Mouse (Mus musculus): ENCODE measurements around the gene Cic. TPM values are rescaled to one million over a fixed set of nuclear protein-coding genes. Genes with fewer than 3 reads are reported as not detected.

The Cic gene
- total and polyA plus RNA-seq, 2 experiments from 2014 or later = 31.3 to 121 TPM

GRCm38 (mm10) chr7:25293191-25293739, 25.8 kb downstream of the Cic start:
- Histone ChIP-seq H3K9me3 (ENCODE audit: low read length) (no peaks in the 10 kb centered on the region), H3K4me2 (ENCODE audit: low read depth) (no peak overlapping the region), H3K4me3 (ENCODE audit: low read depth, low read length) (no peak overlapping the region), H3K4me1 (ENCODE audit: insufficient read depth) (peaks cover 8% of the 10 kb centered on the region; the same call in 1 of the 2 replicates), H3K9ac (no peak overlapping the region), H3K36me3 (ENCODE audit: insufficient read depth) (peaks cover 73% of the 10 kb centered on the region), H3K27ac (ENCODE audit: low read depth, low read length) (no peak overlapping the region), H3K27me3 (ENCODE audit: insufficient read depth, low read length) (no peaks in the 10 kb centered on the region)
- no peak for ATAC-seq
- no peak for DNase-seq
- 76% methylated on average over 10 of the region's 10 CpGs for WGBS
- TF ChIP-seq CTCF (IDR thresholded peaks at IDR 0.05; ENCODE audit: low read depth) = no peak

- DNase-seq = no peak
- peaks cover 61% of the 10 kb centered on the region for H3K36me3 ChIP-seq (ENCODE audit: insufficient read depth)
- no peaks in the 10 kb centered on the region for H3K27me3 ChIP-seq (ENCODE audit: insufficient read depth, low read length)
- peaks cover 8% of the 10 kb centered on the region; the same call in 1 of the 2 replicates for H3K4me1 ChIP-seq (ENCODE audit: insufficient read depth)
- H3K4me3 ChIP-seq (ENCODE audit: low read depth, low read length) = no peak overlapping the region
- 97% methylated on average over 4 of the region's 4 CpGs for WGBS
- H3K9me3 ChIP-seq (ENCODE audit: low read length) = no peaks in the 10 kb centered on the region
- no peak for ATAC-seq
- H3K27ac ChIP-seq (ENCODE audit: low read depth, low read length) = no peak overlapping the region
- H3K9ac ChIP-seq = no peak overlapping the region
- no peak overlapping the region for H3K4me2 ChIP-seq (ENCODE audit: low read depth)
- no peak for TF ChIP-seq CTCF (IDR thresholded peaks at IDR 0.05; ENCODE audit: low read depth)
Measured at GRCm38 (mm10) chr7:25294495-25294894, 27.0 kb downstream of the Cic start.

GRCm38 (mm10) chr7:25294960-25295722, 27.6 kb downstream of the Cic start:
- DNase-seq (no peak), ATAC-seq (no peak)
- H3K4me2 ChIP-seq (ENCODE audit: low read depth) = no peak overlapping the region
- 85% methylated on average over 12 of the region's 12 CpGs for WGBS
- no peak overlapping the region for H3K4me3 ChIP-seq (ENCODE audit: low read depth, low read length)
- no peaks in the 10 kb centered on the region for H3K27me3 ChIP-seq (ENCODE audit: insufficient read depth, low read length)
- peaks cover 54% of the 10 kb centered on the region for H3K36me3 ChIP-seq (ENCODE audit: insufficient read depth)
- TF ChIP-seq CTCF (IDR thresholded peaks at IDR 0.05; ENCODE audit: low read depth) = no peak
- H3K9me3 ChIP-seq (ENCODE audit: low read length) = no peaks in the 10 kb centered on the region
- no peak overlapping the region for H3K9ac ChIP-seq
- peaks cover 8% of the 10 kb centered on the region; the same call in 1 of the 2 replicates for H3K4me1 ChIP-seq (ENCODE audit: insufficient read depth)
- H3K27ac ChIP-seq (ENCODE audit: low read depth, low read length) = no peak overlapping the region

GRCm38 (mm10) chr7:25296945-25297453, 29.5 kb downstream of the Cic start:
- ATAC-seq = peak; percentile 19
- TF ChIP-seq CTCF (IDR thresholded peaks at IDR 0.05; ENCODE audit: low read depth) = no peak
- no peaks in the 10 kb centered on the region for H3K9me3 ChIP-seq (ENCODE audit: low read length)
- H3K4me2 ChIP-seq (ENCODE audit: low read depth) = peak overlapping the region; percentile 67
- H3K27me3 ChIP-seq (ENCODE audit: insufficient read depth, low read length) = no peaks in the 10 kb centered on the region
- DNase-seq = peak; percentile 54
- peaks cover 36% of the 10 kb centered on the region for H3K36me3 ChIP-seq (ENCODE audit: insufficient read depth)
- peak overlapping the region; percentile 69 for H3K4me3 ChIP-seq (ENCODE audit: low read depth, low read length)
- peak overlapping the region; percentile 85 for H3K9ac ChIP-seq
- peak overlapping the region; percentile 95 for H3K27ac ChIP-seq (ENCODE audit: low read depth, low read length)
- WGBS = under 1% methylated on average over 21 of the region's 21 CpGs
- H3K4me1 ChIP-seq (ENCODE audit: insufficient read depth) = peaks cover 8% of the 10 kb centered on the region; the same call in 1 of the 2 replicates

- Histone ChIP-seq H3K9me3 (ENCODE audit: low read length) (no peaks in the 10 kb centered on the region), H3K4me1 (ENCODE audit: insufficient read depth) (peaks cover 8% of the 10 kb centered on the region; the same call in 1 of the 2 replicates), H3K4me2 (ENCODE audit: low read depth) (peak within 1 kb of the TSS; percentile 67), H3K27ac (ENCODE audit: low read depth, low read length) (peak within 1 kb of the TSS; percentile 95), H3K9ac (peak within 1 kb of the TSS; percentile 85), H3K36me3 (ENCODE audit: insufficient read depth) (peaks cover 29% of the 10 kb centered on the region), H3K4me3 (ENCODE audit: low read depth, low read length) (peak within 1 kb of the TSS; percentile 69), H3K27me3 (ENCODE audit: insufficient read depth, low read length) (no peaks in the 10 kb centered on the region)
- TF ChIP-seq CTCF (IDR thresholded peaks at IDR 0.05; ENCODE audit: low read depth) = peak; percentile 69
- WGBS = 1% methylated on average over 52 of the region's 52 CpGs
- peak; percentile 97 for DNase-seq
- ATAC-seq = peak; percentile 94
Measured at GRCm38 (mm10) chr7:25297454-25298325, 30.2 kb downstream of the Cic start, which contains the start of gene Pafah1b3. TSS of gene Pafah1b3 (minus strand) at chr7:25297986.

- Histone ChIP-seq H3K4me1 (ENCODE audit: insufficient read depth) (peaks cover 7% of the 10 kb centered on the region; the same call in 1 of the 2 replicates), H3K4me3 (ENCODE audit: low read depth, low read length) (no peak within 1 kb of the TSS), H3K27ac (ENCODE audit: low read depth, low read length) (no peak within 1 kb of the TSS), H3K9me3 (ENCODE audit: low read length) (no peaks in the 10 kb centered on the region), H3K9ac (no peak within 1 kb of the TSS), H3K4me2 (ENCODE audit: low read depth) (no peak within 1 kb of the TSS), H3K36me3 (ENCODE audit: insufficient read depth) (no peaks in the 10 kb centered on the region), H3K27me3 (ENCODE audit: insufficient read depth, low read length) (no peaks in the 10 kb centered on the region)
- DNase-seq = peak; percentile 65
- no peak for TF ChIP-seq CTCF (IDR thresholded peaks at IDR 0.05; ENCODE audit: low read depth)
- WGBS = 57% methylated on average over 19 of the region's 19 CpGs
- ATAC-seq = peak; percentile 44
Measured at GRCm38 (mm10) chr7:25301063-25301462, 33.6 kb downstream of the Cic start, which contains the start of gene Prr19. TSS of gene Prr19 (plus strand) at chr7:25301411.
